Mouse (Mus musculus): Measurements from ENCODE around the gene Cblb. TPM values are rescaled to one million over a fixed set of nuclear protein-coding genes. Genes with fewer than 3 reads are reported as not detected.

Gene Cblb
- polyA plus RNA-seq, 1 experiment from 2014 or later = 7.9 TPM

GRCm38 (mm10) chr16:52040937-52041336, 9.9 kb downstream of the Cblb start:
- Histone ChIP-seq H3K27me3 (no peaks in the 10 kb centered on the region), H3K4me2 (no peak overlapping the region), H3K36me3 (no peaks in the 10 kb centered on the region), H3K27ac (no peak overlapping the region), H3K4me3 (no peak overlapping the region), H3K4me1 (replicated peaks) (peaks cover 10% of the 10 kb centered on the region), H3K9ac (no peak overlapping the region), H3K9me3 (replicated peaks) (no peaks in the 10 kb centered on the region)
- WGBS = 65% methylated on average over 4 of the region's 4 CpGs
- no peak for ATAC-seq (replicated peaks; ENCODE audit: insufficient number of reproducible peaks, insufficient read depth, low FRiP score, low read depth)

DNA sequence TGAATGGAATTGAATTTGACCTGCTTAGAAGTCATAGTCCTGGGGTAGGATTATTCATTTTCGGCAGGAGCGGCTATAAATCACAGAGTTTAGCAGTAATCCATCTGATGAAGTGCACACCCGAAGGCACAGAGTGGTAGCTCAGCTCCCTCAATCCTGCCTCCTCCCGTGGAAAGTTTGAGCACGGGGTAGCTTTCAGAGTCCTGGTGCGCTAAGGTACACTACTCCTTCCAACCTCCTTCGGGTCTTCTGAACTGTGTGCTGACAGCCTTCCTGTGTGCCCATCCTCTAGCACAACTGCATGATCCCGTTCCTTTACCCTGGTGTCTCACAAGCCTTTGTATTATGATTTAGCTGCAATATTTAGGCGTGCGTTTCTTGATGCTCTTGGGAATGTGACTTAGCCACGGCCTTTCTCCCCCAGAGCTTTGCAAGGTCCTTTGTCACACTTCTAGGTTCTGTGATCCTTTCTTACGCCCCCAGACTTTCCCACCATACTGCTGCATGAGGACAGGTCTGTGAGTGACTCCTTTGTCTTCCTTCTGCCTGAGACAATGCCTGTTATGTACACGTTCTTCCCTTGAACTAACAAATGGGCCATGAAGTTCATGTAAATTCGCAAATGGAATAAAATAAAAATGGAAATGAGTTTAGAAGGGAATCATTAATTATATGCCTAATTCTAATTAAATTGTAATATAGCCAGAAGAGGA, 11.8 kb downstream of the Cblb start:
- H3K27me3 ChIP-seq = no peaks in the 10 kb centered on the region
- no peak overlapping the region for H3K4me2 ChIP-seq
- peaks cover 8% of the 10 kb centered on the region for H3K36me3 ChIP-seq
- no peak overlapping the region for H3K27ac ChIP-seq
- no peak overlapping the region for H3K9ac ChIP-seq
- 74% methylated on average over 14 of the region's 14 CpGs for WGBS
- no peak for ATAC-seq (replicated peaks; ENCODE audit: insufficient number of reproducible peaks, insufficient read depth, low FRiP score, low read depth)
- H3K4me3 ChIP-seq = no peak overlapping the region
- H3K9me3 ChIP-seq (replicated peaks) = no peaks in the 10 kb centered on the region
- H3K4me1 ChIP-seq (replicated peaks) = peaks cover 15% of the 10 kb centered on the region

DNA sequence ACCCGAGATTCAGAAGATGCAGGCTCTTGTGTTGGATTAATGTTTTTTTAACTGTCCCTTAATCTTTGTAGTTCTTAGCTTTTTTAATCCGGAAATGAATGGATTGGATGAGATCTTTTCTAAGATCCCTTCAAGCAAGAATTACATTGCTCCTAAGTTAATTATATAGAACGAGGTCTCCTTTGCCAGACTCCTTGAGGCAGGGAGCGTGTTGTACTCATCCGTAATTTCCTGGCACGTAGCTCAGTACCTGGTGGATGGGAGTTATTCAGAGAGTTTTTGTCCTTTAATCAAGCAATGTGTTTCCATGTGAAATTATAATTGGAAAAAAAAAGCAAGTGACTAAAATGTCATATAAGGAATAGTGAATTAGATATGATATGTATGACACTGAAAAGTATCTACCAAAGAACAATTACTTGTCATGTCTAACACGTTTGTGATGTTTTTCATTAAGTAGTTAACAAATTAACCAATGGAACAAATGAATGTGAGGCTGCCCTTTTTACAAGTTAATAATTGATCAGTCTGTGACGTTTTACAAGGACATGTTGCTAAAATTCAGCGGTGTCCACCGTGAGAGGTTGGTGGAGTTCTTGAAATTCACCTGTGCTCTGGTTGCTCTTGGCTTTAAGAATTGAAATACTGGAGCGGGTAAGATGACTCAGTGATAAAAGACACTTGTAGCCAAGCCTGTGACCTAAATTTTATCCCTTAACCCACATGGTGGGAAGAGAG, 12.5 kb downstream of the Cblb start:
- H3K4me1 ChIP-seq (replicated peaks) = peaks cover 20% of the 10 kb centered on the region
- H3K36me3 ChIP-seq = peaks cover 12% of the 10 kb centered on the region
- no peak overlapping the region for H3K9ac ChIP-seq
- no peak for ATAC-seq (replicated peaks; ENCODE audit: insufficient number of reproducible peaks, insufficient read depth, low FRiP score, low read depth)
- no peaks in the 10 kb centered on the region for H3K9me3 ChIP-seq (replicated peaks)
- H3K27ac ChIP-seq = no peak overlapping the region
- H3K27me3 ChIP-seq = no peaks in the 10 kb centered on the region
- no peak overlapping the region for H3K4me2 ChIP-seq
- no peak overlapping the region for H3K4me3 ChIP-seq
- 88% methylated on average over 11 of the region's 11 CpGs for WGBS

- Histone ChIP-seq H3K9ac (no peak overlapping the region), H3K9me3 (replicated peaks) (no peaks in the 10 kb centered on the region)
- WGBS = 93% methylated on average over 7 of the region's 7 CpGs
Measured at GRCm38 (mm10) chr16:52044518-52044917, 13.5 kb downstream of the Cblb start.

GRCm38 (mm10) chr16:52044985-52045384, 14.0 kb downstream of the Cblb start:
- H3K9me3 ChIP-seq (replicated peaks) = no peaks in the 10 kb centered on the region
- no peak for ATAC-seq (replicated peaks; ENCODE audit: insufficient number of reproducible peaks, insufficient read depth, low FRiP score, low read depth)
- peaks cover 12% of the 10 kb centered on the region for H3K36me3 ChIP-seq
- no peak overlapping the region for H3K4me3 ChIP-seq
- no peaks in the 10 kb centered on the region for H3K27me3 ChIP-seq
- no peak overlapping the region for H3K9ac ChIP-seq
- H3K4me1 ChIP-seq (replicated peaks) = peaks cover 31% of the 10 kb centered on the region
- H3K27ac ChIP-seq = no peak overlapping the region
- H3K4me2 ChIP-seq = no peak overlapping the region
- WGBS = 71% methylated on average over 4 of the region's 4 CpGs

More at GRCm38 (mm10) chr16:52044518-52044917, 13.5 kb downstream of the Cblb start:
- no peak overlapping the region for H3K4me3 ChIP-seq
- H3K27ac ChIP-seq = no peak overlapping the region
- no peaks in the 10 kb centered on the region for H3K27me3 ChIP-seq
- H3K4me1 ChIP-seq (replicated peaks) = peaks cover 29% of the 10 kb centered on the region
- H3K36me3 ChIP-seq = peaks cover 12% of the 10 kb centered on the region
- no peak for ATAC-seq (replicated peaks; ENCODE audit: insufficient number of reproducible peaks, insufficient read depth, low FRiP score, low read depth)
- H3K4me2 ChIP-seq = no peak overlapping the region

- Histone ChIP-seq H3K9ac (no peak overlapping the region), H3K27ac (no peak overlapping the region), H3K4me3 (no peak overlapping the region), H3K36me3 (peaks cover 12% of the 10 kb centered on the region), H3K4me1 (replicated peaks) (peaks cover 29% of the 10 kb centered on the region), H3K27me3 (no peaks in the 10 kb centered on the region), H3K9me3 (replicated peaks) (no peaks in the 10 kb centered on the region), H3K4me2 (no peak overlapping the region)
- no peak for ATAC-seq (replicated peaks; ENCODE audit: insufficient number of reproducible peaks, insufficient read depth, low FRiP score, low read depth)
- 93% methylated on average over 4 of the region's 4 CpGs for WGBS
Measured at GRCm38 (mm10) chr16:52046464-52046863, 15.4 kb downstream of the Cblb start.

DNA sequence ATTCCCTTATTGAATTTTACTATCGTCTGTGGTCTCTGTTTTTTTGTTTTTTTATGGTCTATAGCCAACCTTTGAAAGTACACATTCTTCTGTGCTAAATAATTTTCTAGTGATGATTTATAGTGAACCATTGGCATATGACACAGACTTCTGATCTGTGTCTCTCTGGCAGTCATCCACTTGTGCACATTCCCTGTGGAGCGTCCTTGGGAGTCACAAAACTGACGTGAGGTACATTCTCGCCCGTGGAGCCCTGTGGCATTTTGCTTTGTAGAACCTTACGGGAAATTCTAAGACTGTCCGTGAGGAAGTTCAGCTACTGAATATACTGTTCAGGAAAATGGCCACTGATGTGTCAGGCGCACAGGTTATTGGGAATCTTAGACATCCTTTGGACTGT, 20.1 kb downstream of the Cblb start:
- H3K36me3 ChIP-seq = peaks cover 12% of the 10 kb centered on the region
- WGBS = 82% methylated on average over 8 of the region's 8 CpGs
- H3K9ac ChIP-seq = no peak overlapping the region
- H3K4me2 ChIP-seq = no peak overlapping the region
- no peak overlapping the region for H3K4me3 ChIP-seq
- H3K9me3 ChIP-seq (replicated peaks) = no peaks in the 10 kb centered on the region
- H3K27me3 ChIP-seq = no peaks in the 10 kb centered on the region
- no peak overlapping the region for H3K27ac ChIP-seq
- H3K4me1 ChIP-seq (replicated peaks) = peaks cover 41% of the 10 kb centered on the region
- no peak for ATAC-seq (replicated peaks; ENCODE audit: insufficient number of reproducible peaks, insufficient read depth, low FRiP score, low read depth)

- no peak overlapping the region for H3K27ac ChIP-seq
- H3K4me2 ChIP-seq = no peak overlapping the region
- ATAC-seq (replicated peaks; ENCODE audit: insufficient number of reproducible peaks, insufficient read depth, low FRiP score, low read depth) = no peak
- no peaks in the 10 kb centered on the region for H3K9me3 ChIP-seq (replicated peaks)
- H3K4me3 ChIP-seq = no peak overlapping the region
- WGBS = 52% methylated on average over 5 of the region's 5 CpGs
- no peaks in the 10 kb centered on the region for H3K27me3 ChIP-seq
- H3K4me1 ChIP-seq (replicated peaks) = peaks cover 46% of the 10 kb centered on the region
- H3K9ac ChIP-seq = no peak overlapping the region
- peaks cover 5% of the 10 kb centered on the region for H3K36me3 ChIP-seq
Measured at GRCm38 (mm10) chr16:52052734-52053133, 21.7 kb downstream of the Cblb start.

DNA sequence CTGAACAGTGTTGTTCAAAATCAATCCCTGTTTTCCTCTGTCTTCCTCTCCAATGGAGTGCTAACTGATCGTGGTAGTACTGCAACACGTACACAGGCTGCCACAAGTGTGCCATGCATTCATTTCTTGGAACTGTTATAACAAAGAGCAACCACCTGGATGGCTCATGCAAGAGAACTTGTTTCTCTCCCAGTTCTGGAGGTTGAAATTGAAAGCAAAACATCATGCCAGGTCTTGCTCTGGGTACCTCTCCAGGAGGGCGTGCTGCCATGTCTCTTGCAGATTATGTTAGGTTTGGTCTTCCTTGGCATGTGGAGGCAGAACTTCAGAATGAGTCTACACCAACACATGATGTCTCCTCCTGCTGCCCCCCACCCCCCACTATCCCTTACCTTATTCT, 24.2 kb downstream of the Cblb start:
- WGBS = 85% methylated on average over 3 of the region's 3 CpGs
- Histone ChIP-seq H3K9me3 (replicated peaks) (no peaks in the 10 kb centered on the region), H3K4me2 (no peak overlapping the region), H3K27ac (no peak overlapping the region; the same call in 1 of the 2 replicates), H3K36me3 (no peaks in the 10 kb centered on the region), H3K4me3 (no peak overlapping the region), H3K27me3 (no peaks in the 10 kb centered on the region), H3K9ac (no peak overlapping the region), H3K4me1 (replicated peaks) (peaks cover 46% of the 10 kb centered on the region)
- ATAC-seq (replicated peaks; ENCODE audit: insufficient number of reproducible peaks, insufficient read depth, low FRiP score, low read depth) = no peak

DNA sequence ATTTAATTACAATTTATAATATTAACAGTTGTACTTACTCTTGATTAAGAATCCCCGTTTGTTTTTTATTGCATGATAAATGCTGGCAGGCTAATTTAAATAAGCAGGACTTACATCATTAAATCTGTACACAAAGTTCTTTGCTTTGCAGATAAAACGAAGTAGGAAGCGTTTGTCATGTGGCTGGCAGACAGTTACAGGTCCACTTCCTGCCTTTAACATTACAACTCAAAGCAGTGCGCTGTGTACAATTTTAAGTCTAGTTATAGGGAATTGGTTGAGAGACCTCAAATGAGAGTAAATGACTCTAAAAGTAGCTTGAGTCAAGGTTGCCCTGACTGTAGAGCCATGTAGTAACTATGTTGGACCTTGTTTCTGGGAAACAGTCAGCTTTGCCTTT, 25.1 kb downstream of the Cblb start:
- Histone ChIP-seq H3K9me3 (replicated peaks) (no peaks in the 10 kb centered on the region), H3K27ac (peak overlapping the region; percentile 61), H3K9ac (no peak overlapping the region), H3K4me2 (no peak overlapping the region), H3K36me3 (no peaks in the 10 kb centered on the region), H3K27me3 (no peaks in the 10 kb centered on the region), H3K4me3 (no peak overlapping the region), H3K4me1 (replicated peaks) (peaks cover 55% of the 10 kb centered on the region)
- 42% methylated on average over 4 of the region's 4 CpGs for WGBS
- ATAC-seq (replicated peaks; ENCODE audit: insufficient number of reproducible peaks, insufficient read depth, low FRiP score, low read depth) = no peak

DNA sequence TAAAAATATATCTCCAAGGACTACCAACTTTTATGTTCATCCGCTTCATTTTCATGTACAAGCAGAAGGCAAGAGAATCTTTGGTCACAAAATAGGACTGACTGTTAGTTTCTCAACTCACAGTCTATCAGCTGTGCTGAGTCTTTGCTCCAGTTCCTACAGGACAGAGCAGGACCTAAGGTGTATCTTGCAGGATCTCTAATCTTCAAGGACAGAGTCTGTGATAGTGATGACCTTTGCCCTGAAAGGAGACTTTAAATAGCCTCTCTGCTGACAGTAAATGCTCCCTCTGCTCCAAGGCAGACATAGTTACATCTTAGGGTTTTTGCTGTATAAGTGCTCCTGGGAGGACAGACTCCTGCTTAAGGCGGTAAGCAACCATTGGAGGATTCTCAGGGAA, 26.3 kb downstream of the Cblb start:
- Histone ChIP-seq H3K36me3 (no peaks in the 10 kb centered on the region), H3K9me3 (replicated peaks) (no peaks in the 10 kb centered on the region), H3K4me2 (no peak overlapping the region), H3K27ac (peak overlapping the region; percentile 61), H3K4me1 (replicated peaks) (peaks cover 64% of the 10 kb centered on the region), H3K27me3 (no peaks in the 10 kb centered on the region), H3K4me3 (no peak overlapping the region), H3K9ac (no peak overlapping the region)
- ATAC-seq (replicated peaks; ENCODE audit: insufficient number of reproducible peaks, insufficient read depth, low FRiP score, low read depth) = no peak
- 72% methylated on average over 2 of the region's 2 CpGs for WGBS
